Mouse (Mus musculus): ENCODE results near the gene Evpl.
"Not testable (repeated sequence)": the region's sequence is repeated elsewhere in the genome, so short reads cannot be mapped to it uniquely, and the experiment has no call there.

Evpl gene

DNA sequence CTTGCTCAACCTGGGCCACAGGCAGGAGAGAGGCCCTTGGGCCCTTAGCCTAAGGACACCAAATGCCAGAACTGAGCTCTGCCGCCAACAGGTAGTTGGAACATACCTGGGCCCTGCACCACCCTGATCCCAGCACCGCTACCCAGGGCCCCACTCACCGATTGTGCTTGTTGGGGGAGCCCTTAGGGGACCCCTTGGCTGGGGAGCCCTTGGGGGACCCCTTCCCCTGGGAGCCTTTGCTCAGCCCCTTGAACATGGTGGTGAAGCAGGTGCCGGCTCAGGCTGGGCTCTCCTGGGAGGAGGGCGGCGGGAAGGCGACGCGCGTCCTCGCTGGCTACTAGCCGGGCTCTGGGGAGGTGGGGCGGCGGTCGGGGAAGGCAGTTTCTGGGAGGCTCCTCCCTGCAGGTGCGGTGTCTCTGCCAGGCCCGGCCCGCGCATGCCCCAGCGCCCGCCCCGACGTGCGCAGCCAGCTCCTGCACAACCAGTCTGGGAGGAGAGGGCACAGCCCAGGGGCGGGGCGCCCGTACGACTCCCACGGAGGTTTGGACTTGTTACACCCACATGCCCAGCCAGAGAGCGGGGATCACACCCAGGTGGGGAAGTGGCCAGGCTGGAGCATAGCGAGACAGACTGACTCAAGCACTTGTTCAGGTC lies at the start of gene Evpl:
Gene Evpl (minus strand): TSS at position 336 of the 654 bp plus-strand sequence.
- peak; percentile 31 for DNase-seq (ENCODE audit: low read depth)

DNA sequence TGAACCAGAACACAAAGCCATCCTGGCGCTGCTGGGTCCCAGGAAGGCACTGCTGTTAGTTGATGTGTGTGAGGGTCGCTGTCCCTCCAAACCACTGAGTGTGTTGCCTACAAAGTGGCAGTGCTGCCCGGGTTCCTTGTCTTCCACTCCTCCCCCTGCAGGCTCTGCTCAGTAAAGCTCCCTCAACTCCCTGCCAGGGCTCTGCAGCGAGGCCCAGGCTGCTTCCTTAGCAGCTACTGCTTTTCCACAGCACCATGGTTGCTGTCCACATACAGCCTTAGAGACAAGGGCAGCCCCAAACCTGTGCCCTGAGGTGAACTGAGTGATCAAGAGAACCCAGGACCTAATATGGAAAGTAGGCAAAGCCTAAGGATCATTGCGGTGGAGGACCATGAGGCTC lies 49.5 kb upstream of the Evpl start:
- no peak for DNase-seq (ENCODE audit: low read depth)

DNA sequence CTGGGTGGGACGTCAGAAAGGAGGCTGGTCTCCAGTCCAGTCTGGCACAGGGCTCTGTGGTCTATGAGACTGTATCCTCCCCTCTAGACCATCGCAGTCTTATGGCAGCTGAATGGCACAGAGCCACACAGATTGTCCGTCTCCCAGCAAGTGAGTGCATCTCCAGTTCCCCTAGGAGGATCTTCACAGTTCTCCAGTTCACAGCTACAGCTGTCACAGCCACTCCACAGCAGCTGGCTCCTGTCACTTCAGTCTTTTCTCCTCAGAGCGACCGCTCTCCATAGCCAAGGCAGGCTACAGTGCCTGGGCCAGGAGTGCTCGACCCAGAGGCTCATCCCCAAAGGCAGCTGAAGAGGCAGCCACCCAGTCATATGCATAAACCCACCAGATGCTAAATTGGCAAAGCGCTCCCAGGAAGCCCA lies 47.9 kb upstream of the Evpl start:
- no peak for DNase-seq (ENCODE audit: low read depth)

DNA sequence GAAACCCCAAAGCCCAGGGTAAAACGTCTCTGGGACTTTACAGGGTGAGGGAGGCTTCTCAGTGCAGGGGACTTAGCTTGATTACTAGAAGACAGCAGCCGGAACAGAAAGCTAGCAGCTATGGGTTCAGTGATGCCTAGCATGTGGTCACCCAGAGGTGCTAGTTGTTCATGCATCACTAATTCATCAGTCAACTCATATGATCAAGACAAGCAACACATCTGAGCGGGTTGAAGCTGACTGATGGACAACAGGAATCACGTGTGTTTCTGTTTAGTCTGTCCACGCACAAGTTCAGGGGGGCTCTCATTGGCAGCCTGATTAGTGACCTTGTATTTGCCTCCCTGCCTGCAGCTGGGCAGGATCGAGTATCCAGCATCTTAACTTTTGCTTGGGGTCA lies 46.1 kb upstream of the Evpl start:
- no peak for DNase-seq (ENCODE audit: low read depth)

DNA sequence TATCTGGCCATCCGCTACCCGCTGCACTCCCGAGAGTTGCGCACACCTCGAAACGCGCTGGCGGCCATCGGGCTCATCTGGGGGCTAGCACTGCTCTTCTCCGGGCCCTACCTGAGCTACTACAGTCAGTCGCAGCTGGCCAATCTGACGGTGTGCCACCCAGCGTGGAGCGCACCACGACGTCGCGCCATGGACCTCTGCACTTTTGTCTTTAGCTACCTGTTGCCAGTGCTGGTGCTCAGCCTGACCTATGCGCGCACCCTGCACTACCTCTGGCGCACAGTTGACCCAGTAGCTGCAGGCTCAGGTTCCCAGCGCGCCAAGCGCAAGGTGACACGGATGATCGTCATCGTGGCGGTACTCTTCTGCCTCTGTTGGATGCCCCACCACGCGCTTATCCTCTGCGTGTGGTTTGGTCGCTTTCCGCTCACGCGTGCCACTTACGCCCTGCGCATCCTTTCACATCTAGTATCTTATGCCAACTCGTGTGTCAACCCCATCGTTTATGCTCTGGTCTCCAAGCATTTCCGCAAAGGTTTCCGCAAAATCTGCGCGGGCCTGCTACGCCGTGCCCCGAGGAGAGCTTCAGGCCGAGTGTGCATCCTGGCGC lies 45.1 kb upstream of the Evpl start:
- DNase-seq (ENCODE audit: low read depth), result no peak

DNA sequence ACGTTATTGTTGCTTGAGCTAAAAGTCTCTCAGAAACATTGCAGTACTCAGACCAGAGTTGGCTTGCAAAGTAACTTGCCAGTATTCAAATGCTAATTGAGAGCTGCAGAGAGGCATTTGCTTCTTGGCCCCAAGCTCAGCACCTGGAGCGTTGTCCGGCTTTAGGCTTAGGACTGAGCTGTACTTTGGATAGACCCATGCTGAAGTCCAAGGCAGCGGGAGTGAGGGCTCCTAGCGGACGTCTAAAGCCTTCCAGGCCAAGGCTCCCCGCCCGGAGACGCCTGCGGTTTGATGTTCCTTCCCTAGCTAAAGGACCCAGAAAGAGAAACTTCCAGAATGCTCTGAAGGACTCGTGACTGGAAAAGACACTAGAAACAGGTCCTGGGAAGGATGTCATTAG lies 44.2 kb upstream of the Evpl start:
- DNase-seq (ENCODE audit: low read depth), result no peak

DNA sequence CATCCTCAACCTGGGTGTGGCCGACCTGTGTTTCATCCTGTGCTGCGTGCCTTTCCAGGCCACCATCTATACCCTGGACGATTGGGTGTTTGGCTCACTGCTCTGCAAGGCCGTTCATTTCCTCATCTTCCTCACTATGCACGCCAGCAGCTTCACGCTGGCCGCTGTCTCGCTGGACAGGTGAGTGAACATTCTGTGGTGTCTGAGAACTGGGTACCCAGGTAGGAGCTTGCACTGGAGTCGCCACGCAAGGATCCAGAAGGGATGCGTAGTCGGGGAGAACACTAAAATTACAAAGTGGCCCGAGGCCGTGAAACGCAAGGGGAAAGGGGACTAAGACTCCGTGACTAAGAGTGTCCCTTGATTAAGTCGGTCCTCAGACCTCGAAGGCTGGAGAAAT lies 43.8 kb upstream of the Evpl start:
- no peak for DNase-seq (ENCODE audit: low read depth)

DNA sequence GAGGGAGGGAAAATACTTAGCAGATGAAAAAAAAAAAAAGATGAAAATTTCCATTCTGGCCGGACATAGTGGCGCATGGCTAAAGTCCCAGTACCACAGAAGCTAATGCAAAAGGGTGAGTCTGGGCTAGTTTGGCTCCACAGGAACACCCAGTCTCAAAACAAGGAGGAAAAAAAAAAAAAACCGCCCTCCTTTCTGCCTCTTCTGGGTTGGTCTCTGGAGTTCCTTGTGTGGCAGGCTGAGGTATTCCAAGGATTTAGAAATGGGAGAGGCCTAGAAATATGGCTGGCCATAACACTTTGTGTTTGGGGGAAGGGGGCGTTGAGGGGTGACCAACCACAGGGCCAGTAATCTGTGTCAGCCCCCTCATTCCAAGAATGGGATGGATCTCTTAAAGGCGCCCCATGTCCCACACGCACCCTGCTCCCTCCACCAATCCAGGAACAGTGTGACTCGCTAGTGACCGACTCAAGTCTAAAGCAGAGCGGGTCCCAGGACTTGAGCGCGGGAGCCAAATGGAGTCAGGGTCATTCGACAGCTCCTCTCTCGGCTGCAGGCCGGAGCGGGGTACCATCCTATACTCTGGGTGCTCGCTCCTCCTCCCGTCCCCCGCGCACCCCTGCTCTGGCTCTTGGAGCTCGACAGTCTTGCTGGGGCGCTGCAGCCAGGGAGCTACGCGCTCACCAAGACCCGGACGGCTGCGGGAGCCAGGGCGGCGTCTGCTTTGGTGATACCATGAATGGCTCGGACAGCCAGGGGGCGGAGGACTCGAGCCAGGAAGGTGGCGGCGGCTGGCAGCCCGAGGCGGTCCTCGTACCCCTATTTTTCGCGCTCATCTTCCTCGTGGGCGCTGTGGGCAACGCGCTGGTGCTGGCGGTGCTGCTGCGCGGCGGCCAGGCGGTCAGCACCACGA lies 43.1 kb upstream of the Evpl start, which contains the start of gene Galr2:
Gene Galr2 (plus strand): TSS at position 189 of the 913 bp plus-strand sequence.
- no peak for DNase-seq (ENCODE audit: low read depth)

DNA sequence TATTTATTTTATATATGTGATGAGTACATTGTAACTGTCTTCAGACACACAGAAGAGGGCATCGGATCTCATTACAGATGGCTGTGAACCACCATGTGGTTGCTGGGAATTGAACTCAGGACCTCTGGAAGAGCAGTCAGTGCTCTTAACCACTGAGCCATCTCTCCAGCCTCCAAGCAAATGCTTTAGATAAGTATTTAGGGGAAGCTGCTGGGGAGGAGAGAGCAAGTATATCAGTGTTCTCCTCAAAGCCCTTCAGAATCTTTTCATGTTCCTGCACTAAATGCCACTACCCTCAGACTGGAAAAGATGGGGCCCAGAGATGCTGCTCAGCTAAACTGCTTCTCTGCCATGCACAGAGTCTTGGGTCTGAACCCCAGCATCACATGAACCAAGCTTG lies 39.3 kb upstream of the Evpl start:
- not testable (repeated sequence) for DNase-seq (ENCODE audit: low read depth)

DNA sequence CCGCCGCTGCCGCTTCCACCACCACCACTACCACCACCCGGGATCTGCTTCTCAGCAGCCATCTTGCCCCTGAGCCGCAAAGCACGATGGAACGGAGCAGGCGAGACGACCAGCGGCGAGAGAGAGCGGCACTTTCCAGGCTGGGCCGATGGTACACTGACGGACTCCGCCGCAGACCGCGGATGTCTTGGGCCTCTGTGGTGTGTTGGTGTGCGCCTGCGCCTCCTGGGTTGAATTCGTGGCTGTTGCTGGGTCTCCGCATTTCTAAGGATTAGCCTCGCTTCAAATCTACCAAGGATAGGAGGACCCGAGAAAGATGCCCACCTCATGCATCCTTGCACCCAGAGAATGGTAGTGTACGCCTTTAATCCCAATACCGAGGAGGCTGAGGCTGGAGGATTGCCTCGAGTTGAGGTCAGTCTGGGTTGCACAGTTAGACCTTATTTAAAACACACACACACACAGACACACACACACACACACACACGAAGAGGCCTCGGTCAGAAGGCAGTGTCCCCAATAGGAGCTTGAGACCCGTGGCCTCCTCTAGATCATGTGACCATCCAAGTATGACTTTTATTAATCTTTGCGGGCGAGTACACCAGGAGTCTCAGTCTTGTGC lies 36.3 kb upstream of the Evpl start, which contains the start of gene Srp68:
Gene Srp68 (minus strand): TSS at position 173 of the 622 bp plus-strand sequence.
- peak; percentile 83 for DNase-seq (ENCODE audit: low read depth)

DNA sequence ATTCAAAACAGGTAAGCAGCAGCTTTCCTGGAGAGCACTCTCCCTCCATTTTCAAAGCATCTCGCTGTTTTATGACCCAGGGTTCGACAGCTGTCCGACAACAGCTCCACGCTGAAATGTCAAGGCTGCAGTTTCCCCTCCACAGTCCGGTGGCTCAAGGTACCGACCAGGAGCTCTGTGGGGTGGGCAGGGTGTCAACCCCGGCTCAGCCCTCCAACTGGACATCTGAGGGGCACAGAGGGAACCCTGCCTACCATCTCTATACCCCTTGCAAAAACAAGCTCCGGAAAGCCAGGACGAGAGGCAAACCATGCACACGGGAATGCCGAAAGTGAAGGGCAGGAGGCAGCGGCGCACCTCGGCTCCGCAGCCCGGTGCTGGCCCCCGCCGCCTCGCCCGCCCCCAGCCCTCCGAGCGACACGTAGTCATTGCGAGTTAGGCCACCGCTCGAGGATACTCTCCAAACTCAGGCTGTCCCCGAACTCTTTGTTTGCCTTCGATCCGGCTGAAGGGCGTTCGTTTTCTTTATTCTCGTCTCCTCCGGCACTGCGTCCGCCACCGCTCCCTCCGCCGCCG lies 35.7 kb upstream of the Evpl start:
- DNase-seq (ENCODE audit: low read depth), result no peak

DNA sequence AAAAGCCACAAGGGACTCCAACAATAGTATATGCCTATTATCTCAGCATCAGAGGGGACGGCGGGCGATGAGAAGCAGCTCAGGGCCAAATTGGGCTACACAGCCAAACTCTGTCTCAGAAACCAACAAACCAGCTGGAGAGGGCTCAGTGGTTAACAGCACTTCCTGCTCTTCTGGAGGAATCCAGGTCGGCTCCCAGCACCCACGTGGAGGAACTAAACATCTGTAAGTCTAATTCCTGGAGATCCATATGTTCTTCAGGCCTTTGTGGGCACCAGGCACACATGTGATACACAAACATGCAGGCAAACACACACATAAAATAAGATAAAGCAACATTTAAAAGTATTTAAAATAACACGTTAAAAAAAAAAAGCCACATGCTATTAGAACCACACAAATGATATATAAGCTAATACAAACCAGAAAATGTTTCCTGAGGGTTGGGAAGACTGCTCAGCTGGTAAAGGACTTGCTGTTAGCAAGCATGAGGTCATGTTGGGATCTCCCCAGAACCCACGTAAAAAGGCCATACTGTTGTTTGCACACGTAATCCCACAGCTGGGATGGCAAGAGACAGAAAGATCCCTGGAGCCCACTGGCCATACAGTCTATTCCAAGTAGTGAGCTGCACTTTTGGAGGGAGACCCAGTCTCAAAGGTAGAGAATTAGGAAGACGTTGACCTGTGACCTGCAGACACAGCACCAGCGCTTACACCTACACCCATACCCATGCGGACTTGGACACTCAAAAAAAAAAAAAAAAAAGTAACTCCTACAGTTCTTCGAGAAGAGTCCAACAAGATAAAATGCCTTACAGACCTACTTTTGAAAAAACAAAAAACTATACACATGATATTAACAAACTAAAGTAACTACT lies 35.0 kb upstream of the Evpl start:
- no peak for DNase-seq (ENCODE audit: low read depth)

DNA sequence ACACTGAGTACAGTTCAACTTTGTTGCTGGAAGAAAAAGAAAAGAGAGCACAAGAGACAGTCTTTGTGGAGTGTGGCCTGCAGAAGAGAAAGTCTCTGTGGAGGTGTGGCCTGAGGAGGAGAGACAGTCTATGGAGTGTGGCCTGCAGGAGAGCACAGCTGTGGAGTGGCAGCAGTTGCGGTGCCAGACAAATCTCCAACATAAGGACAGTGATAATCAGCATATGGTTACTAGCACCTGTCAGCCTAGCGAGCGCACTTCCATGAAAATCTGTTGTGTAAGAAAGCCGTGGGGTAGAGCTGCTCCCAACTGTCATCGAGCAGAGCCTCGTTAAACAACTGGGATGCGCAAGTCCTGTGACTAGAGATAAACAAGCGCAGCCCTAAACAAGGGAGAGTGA lies 31.7 kb upstream of the Evpl start:
- DNase-seq (ENCODE audit: low read depth), result no peak

DNA sequence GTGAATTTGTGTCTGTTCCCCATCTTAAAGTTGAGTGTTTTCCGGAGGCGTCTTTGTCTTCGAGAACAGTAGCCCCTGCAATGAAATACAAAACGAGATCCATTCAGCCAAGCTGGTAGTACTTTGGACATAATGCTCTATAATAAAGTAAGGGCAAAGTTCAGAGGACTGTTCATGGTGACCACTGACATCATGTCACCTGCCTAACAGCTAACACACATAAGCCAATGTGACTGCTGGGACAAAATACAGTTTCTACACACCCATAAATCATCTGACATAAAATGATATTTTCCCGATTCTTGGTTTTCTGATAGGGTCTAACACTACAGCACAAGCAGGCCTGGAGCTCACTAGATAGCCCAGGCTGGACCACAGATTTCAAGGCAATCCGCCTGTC lies 30.4 kb upstream of the Evpl start:
- DNase-seq (ENCODE audit: low read depth), result no peak

DNA sequence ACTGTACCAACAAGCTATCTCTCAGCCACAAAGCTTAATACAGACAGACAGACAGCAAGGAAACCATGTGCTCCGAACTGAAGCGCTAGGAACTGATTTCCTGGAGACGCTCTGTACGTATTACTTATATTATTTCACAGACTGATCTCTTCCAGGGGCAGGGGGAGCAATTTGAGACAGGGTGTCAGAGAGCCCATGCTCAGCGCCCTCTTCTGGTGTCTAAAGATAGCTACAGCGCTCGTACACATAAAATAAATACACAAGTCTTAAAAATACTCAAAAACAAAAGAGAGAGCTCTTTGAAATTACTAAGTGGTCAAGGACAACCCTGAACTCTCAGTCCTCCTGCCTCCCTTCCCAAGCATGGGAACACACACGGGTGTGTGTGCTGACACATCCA lies 29.8 kb upstream of the Evpl start:
- no peak for DNase-seq (ENCODE audit: low read depth)

DNA sequence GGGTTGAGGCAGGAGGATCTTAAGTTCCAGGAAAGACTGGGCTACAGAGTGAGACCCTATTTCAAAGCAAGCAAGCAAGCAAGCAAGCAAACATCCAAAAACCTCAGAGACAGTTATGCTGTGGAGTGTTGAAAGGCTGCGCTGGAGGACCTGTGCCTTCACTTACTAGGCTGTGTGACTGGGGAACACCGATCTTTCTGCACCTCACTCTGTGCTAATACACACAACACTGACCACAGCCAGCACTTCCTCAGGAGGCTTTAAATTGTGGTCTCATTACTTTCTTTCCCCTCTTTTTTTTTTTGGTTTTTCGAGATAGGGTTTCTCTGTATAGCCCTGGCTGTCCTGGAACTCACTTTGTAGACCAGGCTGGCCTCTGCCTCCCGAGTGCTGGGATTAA lies 28.0 kb upstream of the Evpl start:
- no peak for DNase-seq (ENCODE audit: low read depth)

DNA sequence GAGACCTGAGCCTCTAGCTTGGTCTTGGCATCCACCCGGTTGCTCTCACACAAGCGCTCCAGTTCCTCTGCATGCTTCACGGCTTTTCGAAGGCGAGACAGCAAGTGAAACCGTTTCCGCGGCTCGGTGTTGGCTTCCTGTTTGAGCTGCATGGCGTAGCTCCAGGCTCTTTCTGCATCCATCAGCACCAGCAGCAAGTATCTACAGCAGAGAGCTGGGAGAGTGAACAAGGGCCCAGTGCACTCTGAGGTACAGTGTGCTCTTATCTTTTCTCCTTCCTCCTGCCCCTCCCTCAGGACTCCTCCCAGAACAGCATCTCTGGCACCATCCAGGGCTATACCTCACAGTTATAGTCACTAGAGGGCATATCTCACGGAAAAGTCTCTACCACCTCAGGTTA lies 27.5 kb upstream of the Evpl start:
- DNase-seq (ENCODE audit: low read depth), result no peak

DNA sequence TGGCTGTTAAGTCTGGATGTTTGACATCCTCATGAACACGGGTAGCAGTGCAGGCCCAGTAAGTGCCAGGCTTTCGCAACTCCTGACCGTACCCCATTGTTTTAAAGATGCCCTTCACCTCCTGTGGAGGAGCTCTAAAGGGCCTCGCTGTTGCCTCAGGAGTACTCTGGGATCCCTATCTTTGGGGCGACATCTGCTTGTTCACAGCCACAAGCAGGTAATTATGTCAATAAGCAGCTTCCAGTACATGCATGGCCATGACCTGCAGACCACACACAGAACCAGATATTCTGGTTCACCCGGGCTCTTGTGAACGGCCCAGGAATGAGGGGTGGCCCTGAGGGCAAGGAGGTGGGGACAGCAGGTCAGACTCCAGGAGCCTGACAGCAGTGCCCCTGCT lies 22.4 kb upstream of the Evpl start:
- DNase-seq (ENCODE audit: low read depth), result no peak

DNA sequence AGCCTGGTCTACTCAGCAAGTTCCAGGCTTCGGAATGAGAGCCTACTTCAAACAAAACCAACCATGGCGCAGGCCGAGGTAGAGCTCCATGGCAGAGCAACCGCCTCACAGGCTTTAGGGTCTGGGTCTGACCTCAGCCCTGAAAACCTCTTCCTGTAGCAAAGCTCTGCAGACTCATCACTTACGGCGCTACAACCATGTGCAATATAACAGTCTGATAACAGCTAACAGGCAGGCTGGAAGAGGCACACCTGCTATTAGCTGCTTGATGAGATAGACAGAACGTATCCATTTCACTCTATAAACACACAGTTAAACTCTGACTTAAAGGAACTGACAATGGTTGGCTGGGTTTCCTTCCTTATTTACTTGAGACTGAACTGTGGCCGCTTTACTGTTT lies 21.6 kb upstream of the Evpl start:
- DNase-seq (ENCODE audit: low read depth), result no peak

DNA sequence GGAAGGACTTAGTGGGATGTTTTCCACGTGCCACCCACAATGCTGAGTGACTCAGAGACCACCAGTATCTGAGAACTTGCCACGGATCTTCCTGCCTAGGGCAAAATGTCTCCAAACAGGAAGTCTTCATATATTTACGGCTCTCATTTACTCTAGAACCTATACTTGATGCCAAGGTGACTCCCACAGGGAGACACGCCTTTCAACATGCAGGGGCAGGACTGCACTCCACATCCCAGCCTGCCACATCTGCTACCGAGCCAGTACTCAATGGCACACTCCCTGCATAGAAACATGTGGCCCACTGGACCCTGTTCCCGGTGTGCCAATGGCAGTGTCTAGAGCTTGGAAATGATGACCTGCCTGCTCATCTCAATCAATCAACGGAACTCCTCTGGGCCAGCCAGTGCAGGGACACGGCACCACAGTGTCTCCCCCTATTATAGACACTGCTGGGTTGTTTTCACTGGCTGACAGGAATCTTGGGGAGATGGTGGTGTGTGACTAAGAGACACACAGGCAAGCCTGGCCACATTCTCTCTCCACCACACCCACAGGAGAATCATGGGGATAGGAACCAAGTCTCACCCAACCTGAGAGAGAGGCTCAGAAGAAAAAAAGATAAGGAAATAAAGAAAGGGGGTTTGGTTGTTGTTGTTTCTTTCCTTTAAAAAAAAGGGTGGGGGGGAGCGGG lies 18.3 kb upstream of the Evpl start:
- no peak for DNase-seq (ENCODE audit: low read depth)
